Mouse (Mus musculus): ENCODE results near the gene Tbc1d10c.
"Not testable (repeated sequence)": the region's sequence is repeated elsewhere in the genome, so short reads cannot be mapped to it uniquely, and the experiment has no call there.

The Tbc1d10c gene

DNA sequence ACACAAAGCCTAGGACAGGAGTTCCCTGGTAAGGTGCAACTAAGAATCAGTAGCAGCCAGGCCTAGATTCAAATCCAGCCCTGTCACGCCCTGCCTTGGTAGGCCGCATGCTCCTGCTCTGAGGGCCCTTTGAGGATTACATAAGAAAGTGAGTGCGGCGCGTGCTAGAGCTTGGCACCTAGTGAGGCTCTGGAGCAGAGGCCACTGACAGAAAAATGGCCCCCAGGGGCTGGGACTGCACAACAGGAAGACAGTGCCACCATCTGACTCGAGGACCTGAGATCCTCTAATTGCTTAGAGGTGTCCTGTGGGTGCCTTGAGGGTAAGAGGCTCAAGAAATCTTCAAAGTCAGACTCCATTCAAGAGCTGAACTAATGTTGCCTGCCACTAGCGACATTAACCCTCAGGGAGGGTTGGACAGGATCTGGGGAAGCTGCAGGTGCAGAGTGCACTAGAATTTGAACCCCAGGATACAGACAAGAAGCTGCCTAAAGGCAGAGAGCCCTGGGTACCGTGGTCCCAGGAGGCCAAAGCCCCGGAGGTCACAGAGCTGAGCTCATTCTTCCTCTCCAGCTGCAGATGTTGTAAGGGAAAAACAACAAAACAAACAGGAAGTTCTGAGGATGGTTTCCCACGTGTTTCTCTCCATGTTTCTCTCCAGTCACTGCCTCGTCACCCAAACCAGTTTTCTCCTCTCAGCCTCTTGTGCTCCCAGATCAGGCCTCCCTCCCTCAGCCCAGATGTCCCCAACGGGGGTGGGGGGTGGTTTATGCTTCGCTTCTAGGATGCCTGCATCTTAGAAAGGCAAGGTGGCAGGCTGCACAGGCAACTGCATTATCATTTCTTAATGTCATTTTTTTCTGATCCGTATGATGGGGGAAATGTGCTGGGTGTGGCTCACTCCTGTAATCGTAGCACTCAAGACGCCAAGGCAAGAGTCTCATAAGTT lies 46.3 kb downstream of the Tbc1d10c start:
- no peak for DNase-seq (ENCODE audit: low spot score in 2 of 2)

DNA sequence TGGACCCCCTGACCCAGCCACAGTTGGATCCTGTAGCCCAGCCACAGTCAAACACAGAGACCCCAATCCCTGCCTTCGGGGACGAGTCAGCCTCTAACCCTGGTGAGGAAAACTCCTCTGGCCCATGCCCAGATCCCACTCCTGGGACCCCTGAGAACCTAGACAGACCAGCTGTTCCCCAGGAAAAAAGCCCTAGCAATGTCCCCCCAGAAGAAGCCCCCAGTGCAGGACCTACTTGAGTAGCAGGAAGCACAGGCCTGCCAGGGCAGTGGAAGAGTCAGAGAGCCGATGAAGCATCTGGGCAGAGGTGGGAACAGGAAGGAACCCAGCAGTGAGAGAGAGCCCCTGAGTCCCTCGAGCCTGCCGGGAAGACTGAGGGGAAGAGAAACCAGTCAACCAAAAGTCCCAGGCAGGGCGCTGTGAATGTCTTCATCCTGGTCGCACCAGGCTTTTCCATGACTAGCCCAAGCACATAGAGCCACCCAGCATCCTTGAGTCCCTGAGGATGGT lies 47.3 kb downstream of the Tbc1d10c start, which contains the start of gene Cabp4:
Cabp4 (minus strand) TSS at position 275 of the 510 bp plus-strand sequence.
- DNase-seq (ENCODE audit: low spot score in 2 of 2), result no peak

DNA sequence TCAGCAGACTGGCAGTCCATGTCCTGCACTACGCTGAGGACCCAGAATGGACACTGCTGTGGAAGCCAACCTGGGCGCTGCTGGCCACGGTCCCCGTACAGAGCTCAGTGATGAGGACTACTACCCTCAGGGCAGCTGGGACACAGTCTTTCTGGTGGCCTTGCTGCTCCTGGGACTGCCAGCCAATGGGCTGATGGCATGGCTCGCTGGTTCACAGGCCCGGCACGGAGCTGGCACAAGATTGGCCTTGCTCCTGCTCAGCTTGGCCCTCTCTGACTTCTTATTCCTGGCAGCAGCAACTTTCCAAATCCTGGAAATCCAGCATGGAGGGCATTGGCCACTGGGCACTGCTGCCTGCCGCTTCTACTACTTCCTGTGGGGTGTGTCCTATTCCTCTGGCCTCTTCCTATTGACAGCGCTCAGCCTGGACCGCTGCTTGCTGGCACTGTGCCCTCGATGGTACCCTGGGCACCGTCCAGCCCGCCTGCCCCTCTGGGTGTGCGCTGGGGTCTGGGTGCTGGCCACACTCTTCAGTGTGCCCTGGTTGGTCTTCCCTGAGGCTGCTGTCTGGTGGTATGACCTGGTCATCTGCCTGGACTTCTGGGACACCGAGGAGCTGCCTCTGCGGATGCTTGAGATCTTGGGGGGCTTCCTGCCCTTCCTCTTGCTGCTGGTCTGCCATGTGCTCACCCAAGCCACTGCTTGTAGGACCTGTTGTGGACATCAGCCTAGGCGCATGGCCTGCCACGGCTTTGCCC lies 48.5 kb downstream of the Tbc1d10c start:
- DNase-seq (ENCODE audit: low spot score in 2 of 2), result no peak

DNA sequence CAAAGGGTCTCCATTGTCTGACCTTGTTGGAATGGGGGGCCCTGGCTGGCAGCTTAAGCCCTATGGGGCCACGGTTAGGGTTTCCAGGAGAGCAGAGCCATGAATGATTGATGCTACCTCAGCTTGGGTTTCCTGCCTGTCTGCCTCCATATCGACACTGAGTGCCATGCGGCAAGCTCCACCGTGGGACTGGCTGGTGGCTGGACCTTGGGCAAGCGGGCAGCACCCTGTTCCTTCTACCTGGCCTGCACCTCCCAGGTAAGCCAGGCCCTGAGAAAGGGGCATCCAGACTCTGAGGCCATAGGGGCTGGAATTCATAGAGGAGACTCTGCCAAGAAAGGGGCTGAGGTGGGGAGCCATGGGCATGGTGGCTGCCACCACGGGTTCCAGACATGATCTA lies 50.9 kb downstream of the Tbc1d10c start:
- DNase-seq (ENCODE audit: low spot score in 2 of 2), result no peak

DNA sequence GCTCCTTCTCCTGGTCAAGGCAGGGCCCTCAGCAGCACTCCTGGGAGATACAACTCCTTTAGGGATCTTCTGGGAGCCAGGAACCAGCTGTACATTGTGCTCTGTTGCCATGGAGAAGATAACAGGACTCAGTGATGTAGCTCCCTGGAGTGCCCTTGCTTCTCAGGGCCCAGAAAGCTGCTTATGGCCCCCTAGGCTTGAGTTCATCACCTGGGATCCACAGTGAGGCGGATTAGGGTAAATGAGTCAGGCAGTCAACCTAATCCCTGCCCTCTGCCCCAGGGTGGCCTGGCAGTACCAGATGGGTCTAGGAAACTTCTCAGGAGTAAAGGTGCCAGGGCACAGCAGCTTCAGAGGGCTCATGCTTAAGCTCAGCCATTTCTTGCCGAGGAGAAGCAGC lies 51.6 kb downstream of the Tbc1d10c start, which contains the start of gene Gpr152:
Gpr152 (plus strand) TSS at position 342 of the 400 bp plus-strand sequence.
- DNase-seq (ENCODE audit: low spot score in 2 of 2), result no peak

DNA sequence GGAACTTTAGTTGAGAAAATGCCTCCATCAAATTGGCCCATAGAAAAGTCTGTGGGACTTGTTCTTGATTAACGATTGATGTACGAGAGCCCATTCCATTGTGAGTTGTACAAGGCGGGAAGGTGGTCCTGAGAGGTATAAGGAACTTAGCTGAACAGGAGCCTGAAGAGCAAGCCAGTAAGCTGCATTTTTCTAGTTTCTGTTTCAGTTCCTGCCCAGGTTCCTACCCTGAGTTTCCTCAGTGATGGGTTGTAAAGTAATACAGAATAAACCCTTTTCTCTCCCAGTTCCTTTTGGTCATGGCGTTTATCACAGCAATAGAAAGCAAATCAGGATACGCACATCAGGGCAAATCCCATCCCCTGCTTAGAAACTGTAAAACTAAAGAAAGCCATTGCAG lies 53.2 kb downstream of the Tbc1d10c start:
- no peak for DNase-seq (ENCODE audit: low spot score in 2 of 2)

DNA sequence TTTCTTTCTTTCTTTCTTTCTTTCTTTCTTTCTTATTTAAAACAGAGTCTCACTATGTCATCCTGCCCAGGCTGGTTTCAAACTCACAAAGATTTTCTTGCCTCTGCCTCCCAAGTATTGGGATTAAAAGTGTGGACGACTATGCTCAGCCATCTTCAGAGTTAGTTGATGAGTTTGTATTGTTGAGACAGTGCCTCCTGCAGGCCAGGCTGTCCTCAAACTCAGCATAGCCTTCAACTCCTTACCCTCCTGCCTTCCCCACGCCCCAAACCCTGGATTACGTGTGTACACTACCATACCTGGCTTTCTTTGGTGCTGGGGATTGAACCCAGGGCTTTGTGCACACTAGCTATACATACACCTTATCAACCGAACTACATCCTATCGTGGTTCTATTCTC lies 54.6 kb downstream of the Tbc1d10c start:
- no peak for DNase-seq (ENCODE audit: low spot score in 2 of 2)

DNA sequence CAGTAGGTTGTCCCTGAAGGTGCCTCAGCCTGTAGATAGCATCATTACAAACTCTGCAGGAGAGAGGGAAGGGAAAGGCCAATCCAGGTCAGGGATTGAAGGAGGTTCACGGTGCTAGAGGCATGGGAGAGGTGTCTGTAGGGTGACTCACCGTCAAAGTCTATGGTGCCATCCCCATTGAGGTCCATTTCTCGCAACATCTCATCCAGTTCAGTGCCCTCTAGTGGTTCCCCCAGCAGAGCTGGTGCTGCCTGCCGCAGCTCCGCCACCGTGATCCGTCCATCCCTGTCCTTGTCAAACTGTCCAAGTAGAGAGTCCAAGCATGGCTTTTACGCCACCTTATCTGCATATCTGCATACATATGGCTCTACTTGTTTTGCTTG lies 55.1 kb downstream of the Tbc1d10c start:
- not testable (repeated sequence) for DNase-seq (ENCODE audit: low spot score in 2 of 2)

DNA sequence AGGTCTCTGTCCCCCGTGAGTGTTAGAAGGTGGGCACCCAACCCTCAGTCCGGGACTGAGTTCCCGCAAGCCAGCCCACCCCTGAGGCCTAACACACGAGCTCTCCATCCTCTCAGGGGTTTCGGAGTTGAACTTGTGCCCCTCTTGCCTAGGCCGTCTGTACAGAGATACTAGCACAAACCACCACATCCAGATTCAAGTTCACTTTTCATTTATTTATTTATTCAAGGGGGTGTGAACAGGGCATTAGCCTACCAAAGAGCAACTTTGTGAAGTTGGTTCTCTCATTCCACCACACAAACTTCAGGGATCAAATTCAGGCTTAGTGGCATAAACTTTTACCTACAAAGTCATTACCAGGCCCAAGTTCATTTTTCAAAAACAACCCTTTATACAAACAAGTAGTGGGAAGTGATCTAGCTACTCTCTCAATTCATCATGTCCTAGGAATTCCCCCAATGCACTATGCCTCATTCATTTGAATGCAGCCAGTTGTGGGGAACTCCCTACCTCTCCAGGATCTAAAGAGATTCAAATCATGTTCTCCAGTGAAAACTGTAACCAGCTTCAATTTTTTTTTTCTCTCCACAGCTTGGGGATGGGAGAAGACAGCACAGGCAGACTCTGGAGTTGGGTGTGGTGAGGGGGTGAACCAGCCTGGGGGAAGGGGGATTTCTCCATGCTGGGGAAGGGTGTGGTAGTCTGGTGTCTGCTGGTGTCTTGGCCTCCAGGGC lies 55.7 kb downstream of the Tbc1d10c start:
- DNase-seq (ENCODE audit: low spot score in 2 of 2), result not testable (repeated sequence)

DNA sequence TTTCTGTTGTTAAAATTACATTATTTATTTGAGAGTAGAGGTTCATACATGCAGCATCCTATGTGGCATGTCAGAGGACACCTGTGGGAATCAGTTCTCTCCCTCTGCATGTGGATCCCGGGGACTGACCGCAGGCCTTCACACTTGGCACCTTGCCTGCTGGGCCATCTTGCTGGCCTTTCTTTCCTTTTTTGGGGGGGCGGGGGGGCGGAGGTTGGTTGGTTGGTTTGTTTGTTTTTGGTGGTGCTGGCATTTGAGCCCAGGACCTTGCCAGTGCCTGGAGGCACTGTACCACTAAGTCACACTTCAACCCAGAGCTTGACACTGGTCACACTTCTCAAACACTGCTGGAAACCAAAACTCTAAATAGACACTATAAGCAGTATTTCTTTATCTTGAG lies 56.7 kb downstream of the Tbc1d10c start:
- no peak for DNase-seq (ENCODE audit: low spot score in 2 of 2)

Data from left cerebral cortex, adult 9 months (tissue).